Mouse (Mus musculus) MN1 (cell line): Measurements from ENCODE around the gene Tex16.

ENCODE experiments used
- DNase-seq: peaks from one replicate; pipeline ENCODE4 v3.0.0-alpha.2; 2016; ENCODE audit warnings: low spot score

Gene Tex16

DNA sequence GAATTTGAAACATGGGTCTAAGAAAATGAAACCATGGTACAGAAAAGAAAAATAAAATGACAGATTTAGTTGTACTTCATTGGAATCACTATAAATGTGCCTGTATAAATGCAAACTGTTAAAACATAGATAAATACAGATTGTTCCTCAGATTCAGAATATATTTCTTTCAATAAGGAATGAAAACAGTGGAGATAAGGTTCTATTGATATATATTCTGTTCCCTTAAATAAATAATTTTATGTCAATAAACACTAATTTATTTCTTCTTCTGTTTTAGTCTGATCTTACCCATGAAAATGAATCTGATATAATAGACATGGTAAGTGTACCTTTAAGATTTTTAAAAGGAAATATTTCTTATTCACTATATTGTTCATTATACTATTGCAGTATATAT lies at the start of gene Tex16:
Gene Tex16, plus strand, starts transcription at position 301 of the 400 bp plus-strand sequence.
- no peak for DNase-seq

DNA sequence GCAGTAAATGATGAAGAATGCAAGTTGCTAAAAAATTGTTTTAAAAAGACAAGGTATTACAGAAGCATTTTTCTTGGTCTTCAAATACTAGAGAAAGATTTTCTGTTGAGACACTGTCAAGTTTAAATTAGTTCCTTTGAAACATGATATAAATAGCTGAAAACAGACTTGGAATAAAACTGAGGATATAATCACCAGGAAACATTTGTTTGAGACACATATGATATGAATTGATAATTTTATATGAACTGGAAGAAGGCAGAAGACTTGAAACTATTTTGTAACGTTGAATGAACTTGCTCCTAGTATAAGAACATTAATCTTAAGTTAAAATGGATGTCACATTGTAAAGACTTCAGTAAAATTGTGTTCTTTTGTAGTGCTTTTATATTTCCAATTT lies 11.1 kb upstream of the Tex16 start:
- DNase-seq, result no peak
